Mouse (Mus musculus): ENCODE data around the gene Sema3e.

DNA sequence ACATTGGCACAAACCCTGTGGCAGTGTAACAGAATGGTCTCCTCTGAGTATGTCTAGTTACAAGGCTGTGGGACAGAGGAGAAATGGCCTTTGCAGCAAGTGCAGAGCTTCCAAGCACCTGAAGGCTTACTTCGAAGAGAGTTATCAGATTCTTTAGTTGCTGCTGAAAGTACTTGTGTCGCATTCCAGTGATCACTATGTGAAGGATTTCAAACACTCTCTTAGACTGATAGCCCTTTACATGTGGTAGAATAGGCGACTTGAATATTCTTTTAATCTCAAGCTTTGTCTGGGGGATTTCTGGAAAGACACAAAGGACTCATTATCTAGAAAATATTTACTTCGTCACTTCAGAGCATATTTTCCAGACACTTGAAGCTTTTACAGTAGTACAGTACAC, 82.3 kb downstream of the Sema3e start:
- TF ChIP-seq ELF1 (IDR thresholded peaks at IDR 0.05; ENCODE audit: low read depth, low read length) (no peak), CTCF (conservative IDR thresholded peaks at IDR 0.05 in 1 of 2, IDR thresholded peaks at IDR 0.05 in 1 of 2; ENCODE audit: low read depth in 2 of 2, low read length in 2 of 2) (no peak), POLR2A (IDR thresholded peaks at IDR 0.05; ENCODE audit: low read depth, low read length) (no peak), ZMIZ1 (IDR thresholded peaks at IDR 0.05; ENCODE audit: low read depth, low read length) (no peak), HCFC1 (IDR thresholded peaks at IDR 0.05; ENCODE audit: low read depth, low read length) (no peak), UBTF (IDR thresholded peaks at IDR 0.05; ENCODE audit: low read depth, low read length) (no peak), USF2 (conservative IDR thresholded peaks at IDR 0.05; ENCODE audit: low read depth, low read length) (no peak), RCOR1 (conservative IDR thresholded peaks at IDR 0.05; ENCODE audit: low read depth, low read length) (no peak), POLR2AphosphoS2 (IDR thresholded peaks at IDR 0.05; ENCODE audit: low read depth, low read length) (no peak), GABPA (IDR thresholded peaks at IDR 0.05; ENCODE audit: insufficient replicate concordance, low read depth, low read length) (no peak)

Data from CH12.LX (cell line).